Mouse (Mus musculus): ENCODE results near the gene 1700029H14Rik. TPM values are rescaled to one million over a fixed set of nuclear protein-coding genes. Genes with fewer than 3 reads are reported as not detected.

Gene 1700029H14Rik
- polyA plus RNA-seq, 1 experiment from 2014 or later: not detected

Other genes starting within 250 kb of the 1700029H14Rik start
- gene Tfdp1, start 223.7 kb downstream of the 1700029H14Rik start, polyA plus RNA-seq (2016; fragmentation: Nextera tagmentation; extraction: Ambion mirVana): 148 and 152 TPM in 2 replicates
- gene Atp4b, start 165.6 kb downstream of the 1700029H14Rik start, polyA plus RNA-seq (2016; fragmentation: Nextera tagmentation; extraction: Ambion mirVana): not detected in 2 replicates
- gene Grk1, start 157.4 kb downstream of the 1700029H14Rik start, polyA plus RNA-seq (2016; fragmentation: Nextera tagmentation; extraction: Ambion mirVana): 0.03 TPM in 1 of 2 replicates, not detected in the other
- gene Tmem255b, start 127.3 kb downstream of the 1700029H14Rik start, polyA plus RNA-seq (2016; fragmentation: Nextera tagmentation; extraction: Ambion mirVana): 0.22 and 0.27 TPM in 2 replicates
- 15.0 and 18.4 TPM in 2 replicates for gene Gas6, start 68.0 kb downstream of the 1700029H14Rik start, polyA plus RNA-seq (2016; fragmentation: Nextera tagmentation; extraction: Ambion mirVana)
- gene Rasa3, start 115.1 kb upstream of the 1700029H14Rik start, polyA plus RNA-seq (2016; fragmentation: Nextera tagmentation; extraction: Ambion mirVana): 29.1 and 30.4 TPM in 2 replicates
- gene Cfap97d2, start 143.4 kb upstream of the 1700029H14Rik start, polyA plus RNA-seq (2016; fragmentation: Nextera tagmentation; extraction: Ambion mirVana): 0.92 and 1.2 TPM in 2 replicates
- gene Cdc16, start 195.2 kb upstream of the 1700029H14Rik start, polyA plus RNA-seq (2016; fragmentation: Nextera tagmentation; extraction: Ambion mirVana): 202 and 221 TPM in 2 replicates
- 41.0 and 44.0 TPM in 2 replicates for gene Upf3a, start 223.2 kb upstream of the 1700029H14Rik start, polyA plus RNA-seq (2016; fragmentation: Nextera tagmentation; extraction: Ambion mirVana)

All from neural tube, embryonic 12.5 days (tissue).